Mouse (Mus musculus): ENCODE data around the gene Rarg.

DNA sequence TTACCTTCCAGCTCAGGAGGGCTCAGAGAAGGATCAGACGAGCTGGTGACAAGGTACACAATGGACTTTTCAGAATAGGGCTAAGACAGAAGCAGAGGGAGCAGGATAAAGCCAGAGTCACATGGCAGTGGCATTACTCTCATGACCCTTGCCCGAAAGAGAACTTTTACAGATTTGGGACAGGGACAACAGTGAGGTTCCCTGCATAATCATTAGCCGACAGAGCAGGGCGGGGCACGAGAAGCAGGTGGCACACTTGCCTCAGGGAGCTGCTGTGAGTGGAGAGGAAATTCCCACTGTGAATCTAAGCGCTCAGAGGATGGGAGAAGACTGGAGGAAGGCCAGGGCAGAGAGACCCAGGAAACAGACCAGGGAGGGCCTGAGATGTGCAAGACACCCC is 68.4 kb downstream of the Rarg start:
- no peak for TF ChIP-seq ZC3H11A (IDR thresholded peaks at IDR 0.05; ENCODE audit: borderline replicate concordance, low read depth, low read length)
- TF ChIP-seq HCFC1 (IDR thresholded peaks at IDR 0.05; ENCODE audit: borderline replicate concordance, insufficient read depth, low read length), result no peak
- TF ChIP-seq ZNF384 (IDR thresholded peaks at IDR 0.05; ENCODE audit: low read depth, low read length), result no peak
- TF ChIP-seq MAFK (IDR thresholded peaks at IDR 0.05; ENCODE audit: insufficient read depth, low read depth, low read length), result no peak

Measured in ES-E14 (cell line).